Mouse (Mus musculus): ENCODE results near the gene Mtmr6. TPM values are rescaled to one million over a fixed set of nuclear protein-coding genes. Genes with fewer than 3 reads are reported as not detected.
"Not testable (repeated sequence)": the region's sequence is repeated elsewhere in the genome, so short reads cannot be mapped to it uniquely, and the experiment has no call there.

Gene Mtmr6
- total and polyA plus RNA-seq, 3 experiments, result 9.7 to 53.6 (median 38.6) TPM

DNA sequence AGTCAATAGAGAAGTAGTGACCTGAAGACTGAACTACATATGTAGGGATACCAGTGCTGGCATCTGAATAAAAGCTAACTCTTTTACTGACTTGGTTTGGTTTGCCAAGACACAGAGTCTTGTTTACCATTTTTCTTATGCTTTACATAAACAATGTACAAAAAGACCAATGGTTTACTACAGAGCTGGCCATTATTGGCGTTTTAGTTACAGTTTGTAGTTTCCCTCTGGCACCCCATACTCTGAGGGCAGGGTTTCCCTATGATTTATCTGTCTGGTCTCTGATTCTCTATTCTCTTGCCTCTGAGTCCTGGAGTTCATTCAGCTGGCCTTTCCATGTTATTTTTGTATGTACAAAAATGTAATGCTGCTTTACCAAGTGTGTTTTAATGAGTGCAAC is 30.5 kb downstream of the Mtmr6 start:
- DNase-seq, result no peak

- DNase-seq, result no peak
Observed at GRCm38 (mm10) chr14:60300224-60300991, 35.4 kb downstream of the Mtmr6 start.

- DNase-seq, result no peak
Observed at GRCm38 (mm10) chr14:60301024-60301423, 36.0 kb downstream of the Mtmr6 start.

DNA sequence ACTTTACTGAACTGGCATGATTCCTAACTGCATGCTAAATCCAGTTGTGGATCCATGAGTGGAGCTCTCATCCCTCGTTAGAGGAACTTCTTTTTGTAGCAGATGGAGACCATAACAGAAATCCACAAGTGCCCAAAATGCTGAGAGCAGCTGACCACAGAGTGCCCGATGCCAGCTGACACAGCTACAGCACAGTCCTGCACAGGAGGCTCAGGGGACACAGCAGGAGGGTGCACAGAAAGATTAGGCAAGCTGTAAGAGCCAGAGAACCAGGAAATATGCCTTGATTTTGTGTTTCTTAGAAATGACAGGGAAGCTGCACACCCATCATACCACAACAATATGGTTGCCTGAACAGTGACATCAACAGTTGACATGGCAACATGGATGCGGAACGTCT is 37.4 kb downstream of the Mtmr6 start:
- DNase-seq, result no peak

DNA sequence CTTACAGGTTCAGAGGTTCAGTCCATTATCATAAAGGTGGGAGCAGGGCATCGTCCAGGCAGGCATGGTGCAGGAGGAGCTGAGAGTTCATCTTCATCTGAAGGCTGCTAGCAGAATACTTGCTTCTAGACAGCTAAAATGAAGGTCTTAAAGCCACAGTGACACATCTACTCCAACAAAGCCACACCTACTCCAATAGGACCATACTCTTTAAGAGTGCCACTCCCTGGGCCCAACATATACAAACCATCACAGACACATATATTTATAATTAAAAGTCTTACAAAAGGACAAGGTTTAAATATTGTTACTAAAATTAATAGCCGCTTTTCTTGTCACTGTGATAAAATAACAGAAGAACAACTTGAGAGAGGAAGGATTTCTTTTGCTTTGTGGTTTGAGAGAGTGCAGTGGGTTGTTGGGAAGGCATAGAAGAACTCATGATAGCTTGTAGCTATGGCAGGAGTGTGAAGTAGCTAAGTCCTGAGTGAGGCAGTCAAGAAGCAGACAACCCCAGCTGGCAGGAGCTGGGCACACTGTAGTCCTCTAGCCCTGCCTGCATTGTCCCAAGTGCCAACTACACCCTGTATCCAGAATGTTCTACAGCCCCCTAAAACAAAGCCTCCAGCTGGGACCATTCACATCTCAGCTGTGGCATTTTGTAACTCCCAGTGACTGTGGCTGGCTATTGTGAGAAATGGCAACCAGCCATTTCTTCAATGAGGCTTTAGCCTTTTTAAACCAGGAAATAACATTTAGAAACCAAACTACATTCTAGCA is 39.6 kb downstream of the Mtmr6 start:
- no peak for DNase-seq

- no peak for DNase-seq
Observed at GRCm38 (mm10) chr14:60308113-60308512, 43.1 kb downstream of the Mtmr6 start.

- DNase-seq, result peak; percentile 83
Observed at GRCm38 (mm10) chr14:60310691-60311090, 45.7 kb downstream of the Mtmr6 start.

GRCm38 (mm10) chr14:60319231-60319630 is 54.2 kb downstream of the Mtmr6 start:
- no peak for DNase-seq

GRCm38 (mm10) chr14:60320813-60321212 is 55.8 kb downstream of the Mtmr6 start:
- DNase-seq, result no peak

DNA sequence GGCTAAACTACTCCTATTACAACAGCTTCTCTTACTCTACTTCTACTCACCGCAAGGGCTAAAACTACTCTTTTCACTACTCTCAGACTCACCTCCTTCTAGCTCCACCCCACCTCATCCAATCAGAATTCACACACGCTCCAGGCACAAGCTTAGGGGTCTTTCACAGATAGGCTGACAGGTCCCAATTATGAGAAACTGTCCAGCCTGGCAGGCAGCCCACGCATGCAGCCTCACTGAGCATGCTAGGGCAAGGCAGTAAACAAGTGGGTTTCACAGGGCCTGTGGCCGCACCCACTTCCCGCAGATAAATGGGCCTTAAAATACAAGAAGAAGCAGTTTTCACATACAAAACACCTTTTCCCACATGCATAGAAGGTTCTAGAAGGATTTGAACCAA is 75.0 kb downstream of the Mtmr6 start:
- DNase-seq, result not testable (repeated sequence)

GRCm38 (mm10) chr14:60340570-60340969 is 75.5 kb downstream of the Mtmr6 start:
- no peak for DNase-seq

GRCm38 (mm10) chr14:60345326-60345876 is 80.4 kb downstream of the Mtmr6 start:
- no peak for DNase-seq

Small RNA genes lying within 50 kb of the gene (microRNA-seq; reads per million reads assigned to microRNA genes)
- 0 reads per million in 2 experiments for gene Mir719

Other genes starting within 250 kb of the Mtmr6 start
- gene Atp8a2, start 68.0 kb upstream of the Mtmr6 start, total RNA-seq (2021), result 1 to 10 TPM in 1 of 2 experiments, under 1 TPM in 1; 0.76 to 1.2 TPM
- 0.15 and 0.17 TPM in 2 replicates for gene Atp8a2, start 68.0 kb upstream of the Mtmr6 start, polyA plus RNA-seq (2012; rRNA removed)
- not detected for gene Nupl1, start 13.8 kb upstream of the Mtmr6 start, total RNA-seq (2021)
- not detected in 2 replicates for gene Nupl1, start 13.8 kb upstream of the Mtmr6 start, polyA plus RNA-seq (2012; rRNA removed)
- gene Gm49336, start 13.7 kb upstream of the Mtmr6 start, total RNA-seq (2021), result 10 to 100 TPM; 28.3 to 40.2 TPM
- 11.0 and 14.8 TPM in 2 replicates for gene Gm49336, start 13.7 kb upstream of the Mtmr6 start, polyA plus RNA-seq (2012; rRNA removed)
- gene Amer2, start 108.0 kb downstream of the Mtmr6 start, total RNA-seq (2021), result 1 to 10 TPM; 2.8 to 3.7 TPM
- gene Amer2, start 108.0 kb downstream of the Mtmr6 start, polyA plus RNA-seq (2012; rRNA removed), result 0.35 and 0.57 TPM in 2 replicates